Mouse (Mus musculus) heart, postnatal 0 days (tissue): ENCODE results near the gene Rab37. TPM values are rescaled to one million over a fixed set of nuclear protein-coding genes. Genes with fewer than 3 reads are reported as not detected.

Experiments used
- ATAC-seq: fragments of 200-750 bp; cut with Nextera tagmentation; 2 replicates; pipeline ENCODE4 v1.8.0; 2017; ENCODE audit warnings: low read depth, moderate number of reproducible peaks, moderate library complexity; ENCODE audit not compliant: insufficient read depth
- DNase-seq: peaks from one replicate; pipeline ENCODE4 v3.0.0-alpha.2; 2016; ENCODE audit warnings: low spot score
- H3K27ac ChIP-seq: fragments of 300-500 bp; sonication (generic); 2 replicates; pipeline ENCODE4 v1.5.1; 2014; ENCODE audit warnings: low read depth, mild to moderate bottlenecking
- H3K27me3 ChIP-seq: fragments of 300-500 bp; sonication (generic); 2 replicates; pipeline ENCODE4 v1.6.1; 2014; ENCODE audit warnings: low read length, mixed read lengths; ENCODE audit not compliant: control insufficient read depth, insufficient read depth
- H3K36me3 ChIP-seq: fragments of 300-500 bp; sonication (generic); replicated peaks from 2 replicates; pipeline ENCODE4 v1.6.1; 2014; ENCODE audit warnings: low read length, mixed read lengths; ENCODE audit not compliant: control insufficient read depth, insufficient read depth
- H3K4me1 ChIP-seq: fragments of 300-500 bp; sonication (generic); 2 replicates; pipeline ENCODE4 v1.6.1; 2014; ENCODE audit warnings: antibody characterized with exemption; ENCODE audit not compliant: control insufficient read depth, insufficient read depth
- H3K4me2 ChIP-seq: fragments of 300-500 bp; sonication (generic); 2 replicates; pipeline ENCODE4 v1.6.1; 2014; ENCODE audit warnings: low read depth, mild to moderate bottlenecking, low read length, moderate library complexity
- H3K4me3 ChIP-seq: fragments of 300-500 bp; sonication (generic); 2 replicates; pipeline ENCODE4 v1.5.1; 2014; ENCODE audit warnings: low read depth, low read length
- H3K9ac ChIP-seq: fragments of 300-500 bp; sonication (generic); replicated peaks from 2 replicates; pipeline ENCODE4 v1.6.1; 2014; ENCODE audit warnings: low read depth, low read length, mixed read lengths
- H3K9me3 ChIP-seq: fragments of 300-500 bp; sonication (generic); replicated peaks from 2 replicates; pipeline ENCODE4 v1.6.1; 2016; ENCODE audit warnings: low read length; ENCODE audit not compliant: control insufficient read depth
- CTCF ChIP-seq: IDR thresholded peaks from 2 replicates; pipeline ENCODE4 v1.5.1; 2016; ENCODE audit warnings: antibody characterized with exemption, control low read depth, low read depth
- EP300 ChIP-seq: IDR thresholded peaks from 2 replicates; pipeline ENCODE4 v1.6.1; 2016; ENCODE audit warnings: antibody characterized with exemption, low read depth
- WGBS: fragments of 180-500 bp; shearing (Covaris S2); extraction: QIAGEN DNeasy Blood & Tissue Kit; methylation state at CpG from one replicate; pipeline ENCODE4 v1.1.7; 2014; 5-methylcytosine and 5-hydroxymethylcytosine counted together
- polyA plus RNA-seq: library from polyadenylated mRNA; unstranded; fragments of >200 nt; fragmentation: Nextera tagmentation; extraction: Ambion mirVana; gene quantifications from 2 replicates; pipeline ENCODE4 v1.2.1, GENCODE M21; 2015
- total RNA-seq: library from RNA; depleted of rRNA; stranded (reverse); fragments of >200 nt; gene quantifications from 2 replicates; pipeline ENCODE4 v1.2.3, GENCODE M21; 2014; ENCODE audit warnings: low replicate concordance

The Rab37 gene
- total and polyA plus RNA-seq, 2 experiments from 2014 or later = 1.3 to 2.0 TPM

DNA sequence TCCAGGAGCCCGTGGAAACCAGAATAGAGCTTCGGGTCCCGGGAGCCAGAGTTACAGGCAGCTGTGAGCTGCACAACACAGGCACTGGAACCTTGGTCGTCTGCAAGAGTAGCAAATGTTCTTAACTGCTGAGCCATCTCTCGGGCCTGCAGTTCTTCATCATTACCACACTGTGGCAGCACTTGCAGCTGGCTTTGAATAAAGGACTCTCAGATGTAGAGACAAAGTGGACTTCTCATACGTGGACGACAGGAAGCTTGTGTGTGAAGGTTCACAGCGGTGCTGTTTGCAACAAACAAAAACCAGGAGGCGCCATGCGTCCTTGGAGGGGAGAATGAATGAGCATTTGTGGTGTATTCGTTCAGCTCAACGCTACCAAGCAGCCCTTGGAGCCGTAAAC lies 10.3 kb upstream of the Rab37 start:
- peaks cover 19% of the 10 kb centered on the region for H3K27me3 ChIP-seq
- H3K9me3 ChIP-seq = no peaks in the 10 kb centered on the region
- no peaks in the 10 kb centered on the region for H3K36me3 ChIP-seq
- TF ChIP-seq EP300 (no peak), CTCF (peak; percentile 80)
- peak; percentile 31 for DNase-seq
- H3K4me1 ChIP-seq = no peaks in the 10 kb centered on the region
- H3K4me3 ChIP-seq = no peak overlapping the region
- ATAC-seq = no peak
- 31% methylated on average over 13 of the region's 13 CpGs for whole genome bisulfite sequencing
- H3K9ac ChIP-seq = no peak overlapping the region
- no peak overlapping the region for H3K27ac ChIP-seq
- H3K4me2 ChIP-seq = no peak overlapping the region

DNA sequence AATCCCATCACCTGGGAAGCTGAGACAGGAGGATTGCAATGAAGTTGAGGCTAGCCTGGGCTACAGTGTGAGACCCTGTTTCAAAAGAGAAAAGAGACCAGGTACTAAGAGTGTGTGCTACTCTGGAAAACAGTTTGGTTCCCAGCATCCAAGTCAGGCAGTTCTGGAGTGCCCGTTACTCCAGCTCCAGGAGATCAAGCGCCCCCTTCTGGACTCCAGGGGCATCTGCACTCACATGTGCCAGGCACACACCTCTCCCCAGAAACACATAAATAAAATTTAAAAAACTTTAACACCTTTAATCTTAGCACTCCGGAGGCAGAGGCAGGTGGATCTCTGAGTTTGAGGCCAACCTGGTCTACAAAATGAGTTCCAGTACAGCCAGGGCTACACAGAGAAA lies 9.9 kb upstream of the Rab37 start:
- TF ChIP-seq CTCF (no peak), EP300 (no peak)
- Histone ChIP-seq H3K9me3 (no peaks in the 10 kb centered on the region), H3K27me3 (peaks cover 19% of the 10 kb centered on the region), H3K9ac (no peak overlapping the region), H3K27ac (no peak overlapping the region), H3K36me3 (no peaks in the 10 kb centered on the region), H3K4me2 (no peak overlapping the region), H3K4me3 (no peak overlapping the region), H3K4me1 (no peaks in the 10 kb centered on the region)
- no peak for ATAC-seq
- DNase-seq = no peak
- WGBS = 62% methylated on average over 3 of the region's 3 CpGs

DNA sequence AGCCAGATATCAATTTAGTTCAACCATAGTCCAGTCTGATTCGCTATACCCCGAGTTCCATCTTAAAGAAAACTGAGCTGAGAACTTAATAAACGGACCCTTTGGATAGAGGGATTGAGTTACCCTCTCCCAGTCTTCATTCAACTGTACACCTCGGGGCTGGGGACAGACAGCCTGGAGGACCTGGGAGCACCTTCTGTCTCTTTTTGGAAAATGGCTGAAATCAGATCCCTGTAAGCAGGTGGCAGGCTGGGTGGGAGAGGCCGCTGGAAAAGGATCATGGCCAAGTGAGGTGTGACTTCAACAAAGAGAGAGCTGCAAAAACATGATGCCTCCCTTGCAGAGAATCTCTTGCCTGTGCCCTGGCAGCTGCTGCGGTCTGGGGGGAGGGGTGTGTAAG lies 9.0 kb upstream of the Rab37 start:
- WGBS = 57% methylated on average over 6 of the region's 6 CpGs
- H3K27me3 ChIP-seq = peaks cover 19% of the 10 kb centered on the region
- H3K9ac ChIP-seq = no peak overlapping the region
- no peak for ATAC-seq
- no peak overlapping the region for H3K27ac ChIP-seq
- TF ChIP-seq EP300 (no peak), CTCF (no peak)
- no peaks in the 10 kb centered on the region for H3K4me1 ChIP-seq
- no peak overlapping the region for H3K4me2 ChIP-seq
- H3K9me3 ChIP-seq = no peaks in the 10 kb centered on the region
- no peak for DNase-seq
- no peak overlapping the region for H3K4me3 ChIP-seq
- no peaks in the 10 kb centered on the region for H3K36me3 ChIP-seq

DNA sequence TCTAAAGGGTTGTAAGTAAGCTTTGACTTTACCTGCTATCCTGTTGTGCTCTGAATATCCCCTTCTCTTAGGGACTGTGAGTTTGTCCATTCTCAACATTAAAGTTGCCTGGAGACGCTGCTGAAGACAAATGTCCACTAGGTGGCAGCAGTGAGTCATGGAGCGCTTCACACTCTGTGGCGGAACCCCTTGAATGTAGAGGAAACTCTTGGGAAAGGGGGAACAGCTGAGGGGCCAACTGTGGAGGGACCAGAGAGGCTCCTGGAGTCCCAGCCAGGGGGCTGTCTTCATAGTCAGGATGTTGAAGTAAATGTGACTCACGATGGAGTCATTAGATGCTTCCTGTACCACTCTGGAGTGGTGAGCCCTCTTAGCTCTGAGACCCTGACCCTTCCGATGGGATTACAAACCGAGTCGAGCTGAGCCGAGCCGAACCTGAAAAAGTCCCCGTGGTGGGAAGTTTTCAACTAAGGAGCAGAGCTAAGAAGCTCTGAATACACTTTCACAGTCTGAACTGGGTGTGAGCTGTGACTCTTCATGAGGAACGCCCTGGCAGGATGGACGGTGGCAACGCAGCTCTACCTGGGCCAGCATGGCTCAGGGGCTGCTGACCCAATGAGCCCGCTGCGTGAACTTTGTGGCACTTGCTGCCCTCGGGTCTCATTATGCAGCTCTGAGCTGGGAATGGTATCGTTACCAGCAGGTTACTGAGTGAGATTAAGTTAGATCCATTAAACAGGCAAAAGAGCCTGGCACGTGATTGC lies 7.7 kb upstream of the Rab37 start:
- Histone ChIP-seq H3K4me3 (no peak overlapping the region), H3K27ac (no peak overlapping the region), H3K4me1 (no peaks in the 10 kb centered on the region), H3K9me3 (no peaks in the 10 kb centered on the region), H3K27me3 (peaks cover 19% of the 10 kb centered on the region), H3K9ac (no peak overlapping the region), H3K4me2 (no peak overlapping the region), H3K36me3 (no peaks in the 10 kb centered on the region)
- peak; percentile 50 for DNase-seq
- WGBS = 42% methylated on average over 18 of the region's 18 CpGs
- ATAC-seq = no peak
- TF ChIP-seq EP300 (no peak), CTCF (peak; percentile 88)

DNA sequence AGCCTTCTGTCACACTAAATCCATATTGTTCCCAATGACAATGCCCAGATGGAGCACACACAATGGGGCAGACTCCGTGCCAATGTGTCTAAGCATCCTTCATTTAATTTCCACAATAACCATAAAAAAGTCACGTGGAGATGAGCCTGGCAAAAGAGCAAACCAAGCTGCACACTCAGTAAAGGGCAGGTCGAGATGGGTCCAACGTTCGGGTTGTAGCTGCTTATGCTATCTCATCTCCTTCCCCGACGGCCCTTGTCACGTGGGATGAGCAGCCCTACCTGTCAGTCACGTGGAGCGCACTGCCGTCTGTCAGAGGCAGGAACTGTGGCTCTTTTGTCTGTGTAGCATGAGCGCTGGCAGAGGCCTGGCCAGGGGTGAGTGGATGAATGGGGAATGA lies 6.6 kb upstream of the Rab37 start:
- no peak for TF ChIP-seq CTCF
- TF ChIP-seq EP300 = no peak
- WGBS = 40% methylated on average over 12 of the region's 12 CpGs

DNA sequence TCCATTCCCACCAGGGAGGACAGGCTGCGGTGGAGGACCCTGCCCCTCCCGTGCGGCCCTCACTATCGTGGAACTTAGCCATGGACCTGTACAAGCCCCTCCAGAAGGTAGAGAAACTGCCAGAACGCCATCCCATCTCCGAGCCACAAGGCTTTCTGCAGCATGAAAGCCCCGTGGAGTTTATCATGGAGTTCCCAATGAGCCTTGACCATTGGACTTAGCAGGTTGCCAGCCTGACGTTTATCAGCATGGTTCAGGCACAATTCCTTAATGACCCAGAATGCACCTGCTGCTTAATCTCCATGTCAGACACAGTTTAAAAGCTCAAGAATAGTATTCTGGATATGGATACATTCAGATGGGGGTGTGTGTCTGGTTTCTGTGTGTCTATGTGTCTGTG lies 6.2 kb upstream of the Rab37 start:
- Histone ChIP-seq H3K36me3 (no peaks in the 10 kb centered on the region), H3K4me1 (no peaks in the 10 kb centered on the region), H3K27ac (no peak overlapping the region), H3K4me3 (no peak overlapping the region), H3K27me3 (peaks cover 25% of the 10 kb centered on the region), H3K9ac (no peak overlapping the region), H3K9me3 (0 out of 2 replicates have a peak, but pooled peaks cover 3% of the 10 kb centered on the region), H3K4me2 (no peak overlapping the region)
- TF ChIP-seq EP300 (no peak), CTCF (no peak)
- DNase-seq (no peak), ATAC-seq (no peak)
- WGBS = 56% methylated on average over 8 of the region's 8 CpGs

More for the DNA sequence above, 6.6 kb upstream of the Rab37 start:
- Histone ChIP-seq H3K27me3 (peaks cover 25% of the 10 kb centered on the region), H3K4me3 (no peak overlapping the region), H3K36me3 (no peaks in the 10 kb centered on the region), H3K9ac (no peak overlapping the region), H3K4me2 (no peak overlapping the region), H3K27ac (no peak overlapping the region), H3K4me1 (no peaks in the 10 kb centered on the region), H3K9me3 (no peaks in the 10 kb centered on the region)
- DNase-seq = no peak
- ATAC-seq = no peak
